Mouse (Mus musculus) layer of hippocampus, adult 11-12 months (tissue): ENCODE measurements around the gene Btbd9.

Experiments used
- DNase-seq: peaks from one replicate; pipeline ENCODE4 v3.0.0; 2022; ENCODE audit warnings: low spot score

The Btbd9 gene

GRCm38 (mm10) chr17:30598300-30598699, 22.0 kb upstream of the Btbd9 start:
- DNase-seq, result no peak

DNA sequence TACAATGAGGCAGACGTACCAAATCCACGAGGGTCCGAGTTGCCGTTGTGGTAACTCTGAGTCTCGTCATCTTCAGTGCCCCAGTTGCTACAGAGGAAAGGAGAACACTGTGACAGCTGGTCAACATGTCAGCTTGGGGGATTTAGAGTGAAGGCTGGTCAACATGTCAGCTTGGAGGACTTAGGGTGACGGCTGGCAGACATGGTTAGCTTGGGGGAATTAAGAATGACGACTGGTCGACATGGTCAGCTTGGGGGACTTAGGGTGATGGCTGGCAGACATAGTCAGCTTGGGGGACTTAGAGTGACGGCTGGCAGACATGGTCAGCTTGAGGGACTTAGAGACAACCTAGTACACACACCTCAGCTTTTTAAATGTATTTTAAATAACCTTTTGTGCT, 21.5 kb upstream of the Btbd9 start:
- DNase-seq, result no peak

DNA sequence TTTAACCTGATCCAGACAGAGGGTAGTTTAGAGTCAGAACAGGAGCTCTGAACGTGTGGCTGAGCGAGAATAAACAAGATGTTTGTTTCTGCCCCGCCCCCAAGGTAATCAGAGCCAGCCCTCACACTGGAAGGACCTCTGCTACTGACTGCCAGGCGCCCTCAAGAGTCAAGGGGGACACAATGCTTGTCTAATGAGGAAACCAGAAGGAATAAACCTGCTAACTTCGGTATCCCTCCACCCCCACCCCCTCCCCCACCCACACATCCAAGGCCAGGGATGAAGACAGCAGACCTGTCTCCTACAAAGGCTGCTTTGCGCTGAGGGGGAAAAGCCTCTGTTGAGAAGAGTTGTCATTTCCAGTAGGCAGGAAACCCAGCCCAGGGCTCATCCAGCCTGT, 18.6 kb upstream of the Btbd9 start:
- no peak for DNase-seq

GRCm38 (mm10) chr17:30594407-30594806, 18.1 kb upstream of the Btbd9 start:
- DNase-seq, result no peak

- DNase-seq, result peak; percentile 77
Measured at GRCm38 (mm10) chr17:30590417-30591198, 14.3 kb upstream of the Btbd9 start.

GRCm38 (mm10) chr17:30583258-30584001, 7.1 kb upstream of the Btbd9 start:
- DNase-seq, result peak; percentile 66

DNA sequence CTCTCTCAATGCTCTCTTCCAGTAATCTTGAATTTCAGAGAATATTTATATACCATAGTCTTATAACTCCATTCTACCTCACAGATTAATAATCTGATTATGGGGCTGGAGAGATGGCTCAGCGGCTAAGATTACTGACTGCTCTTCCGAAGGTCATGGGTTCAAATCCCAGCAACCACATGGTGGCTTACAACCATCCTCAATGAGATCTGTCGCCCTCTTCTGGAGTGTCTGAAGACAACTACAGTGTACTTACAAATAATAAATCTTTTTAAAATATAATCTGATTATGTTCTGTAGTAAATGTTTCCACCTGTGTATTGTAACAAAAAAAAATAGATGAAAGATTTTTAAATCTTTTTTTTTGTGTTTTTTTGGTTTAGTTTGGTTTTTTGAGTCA, 6.0 kb upstream of the Btbd9 start:
- no peak for DNase-seq

GRCm38 (mm10) chr17:30581201-30581600, 4.9 kb upstream of the Btbd9 start:
- DNase-seq, result peak; percentile 92

GRCm38 (mm10) chr17:30580781-30581180, 4.5 kb upstream of the Btbd9 start:
- peak; percentile 60 for DNase-seq

- no peak for DNase-seq
Measured at GRCm38 (mm10) chr17:30576946-30577345, 658 bp upstream of the Btbd9 start.

- DNase-seq, result peak; percentile 59
Measured at GRCm38 (mm10) chr17:30575121-30575904, 975 bp downstream of the Btbd9 start.

- DNase-seq, result no peak
Measured at GRCm38 (mm10) chr17:30574783-30575075, 1.6 kb downstream of the Btbd9 start.

DNA sequence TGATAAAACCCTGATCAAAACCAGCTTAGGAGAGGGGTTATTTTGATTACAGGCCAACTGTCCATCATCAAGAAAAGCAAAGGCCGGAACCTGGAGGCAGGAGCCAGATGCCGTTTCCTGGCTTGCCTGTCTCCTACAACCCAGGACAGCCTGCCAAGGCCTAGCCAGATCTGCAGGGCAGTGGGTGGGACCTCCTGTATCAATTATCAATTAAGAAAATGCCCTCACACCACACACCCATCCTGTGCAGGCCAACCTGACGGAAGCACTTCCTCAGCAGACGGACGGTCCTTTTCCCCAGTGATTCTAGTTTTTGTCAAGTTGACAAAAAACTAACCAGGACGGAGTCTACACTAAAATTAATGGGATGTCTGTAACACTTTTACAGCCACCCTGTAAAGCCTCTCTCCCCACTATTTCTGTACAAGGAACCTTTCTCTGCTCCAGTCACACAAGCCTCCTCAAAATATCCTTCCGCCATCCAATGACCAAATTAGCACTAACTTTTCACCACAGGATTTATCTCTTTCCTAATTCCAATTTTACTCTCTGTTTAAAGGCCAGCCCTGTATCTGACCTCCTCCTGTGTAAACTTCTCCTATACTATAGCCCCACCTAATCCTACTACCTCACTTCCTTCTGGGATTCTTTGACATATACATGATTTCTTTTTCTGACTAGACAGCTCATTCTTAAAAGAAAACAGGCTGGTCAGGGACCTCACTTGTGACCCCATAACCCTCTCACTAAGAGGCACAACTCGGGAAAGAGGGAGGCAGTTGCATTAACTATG, 2.1 kb downstream of the Btbd9 start:
- DNase-seq, result no peak

GRCm38 (mm10) chr17:30570971-30571370, 5.3 kb downstream of the Btbd9 start:
- DNase-seq, result no peak

DNA sequence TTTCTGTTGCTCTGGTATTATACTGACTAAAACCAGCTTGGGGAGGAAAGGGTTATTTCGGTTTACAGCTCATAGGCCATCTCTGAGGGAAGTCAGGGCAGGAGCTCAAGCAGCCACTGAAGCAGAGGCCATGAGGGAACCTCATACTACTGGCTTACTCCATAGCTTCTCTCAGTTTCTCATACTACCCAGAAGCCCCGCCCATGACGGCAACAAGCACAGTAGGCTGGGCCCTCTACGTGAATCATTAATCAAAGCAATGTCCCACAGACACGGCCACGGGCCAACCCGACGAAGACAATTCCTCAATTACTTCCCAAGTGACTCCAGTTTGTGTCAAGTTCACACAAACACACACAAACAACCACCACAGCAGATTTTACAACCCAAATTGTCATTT, 6.1 kb downstream of the Btbd9 start:
- DNase-seq, result no peak

- DNase-seq, result no peak
Measured at GRCm38 (mm10) chr17:30568473-30568872, 7.8 kb downstream of the Btbd9 start.

GRCm38 (mm10) chr17:30564971-30565370, 11.3 kb downstream of the Btbd9 start:
- no peak for DNase-seq

DNA sequence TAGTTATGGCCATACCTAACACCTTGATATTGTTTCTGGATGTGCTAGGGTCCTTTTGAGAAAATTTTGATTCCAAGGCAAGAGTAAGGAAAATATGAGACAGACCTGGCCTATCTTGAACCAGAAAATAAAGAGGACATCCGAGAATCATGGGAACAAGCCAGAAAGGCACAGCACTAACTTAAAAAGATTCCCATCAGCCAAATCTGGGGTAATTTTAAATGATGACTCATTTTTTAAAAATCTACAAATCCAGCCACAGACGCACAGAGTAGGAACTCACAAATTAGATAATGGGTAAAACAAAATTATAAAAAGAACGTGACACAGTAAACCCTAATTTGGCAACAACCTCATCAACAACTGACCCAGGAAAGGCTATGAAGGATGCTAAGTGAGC, 11.9 kb downstream of the Btbd9 start:
- DNase-seq, result no peak

GRCm38 (mm10) chr17:30563484-30564075, 12.7 kb downstream of the Btbd9 start:
- no peak for DNase-seq

DNA sequence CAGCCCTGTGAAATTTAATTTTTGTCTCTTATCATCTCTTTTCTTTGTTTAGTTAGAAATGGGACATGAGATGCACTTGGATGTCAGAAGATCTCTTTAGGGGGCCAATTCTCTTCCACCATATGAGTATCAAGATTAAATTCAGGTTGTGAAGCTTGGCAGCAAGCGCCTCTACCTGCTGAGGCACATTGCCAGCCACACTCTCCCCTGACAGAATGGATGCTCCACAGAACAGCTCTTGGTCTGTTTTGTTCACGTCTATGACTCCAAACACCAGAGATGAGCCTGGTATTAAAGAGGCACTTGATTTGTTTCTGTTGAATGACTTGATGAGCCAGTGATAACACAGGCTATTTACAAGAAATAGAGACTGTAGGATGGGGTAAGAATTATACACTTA, 13.5 kb downstream of the Btbd9 start:
- no peak for DNase-seq

- DNase-seq, result peak; percentile 73
Measured at GRCm38 (mm10) chr17:30559536-30559935, 16.8 kb downstream of the Btbd9 start.

GRCm38 (mm10) chr17:30558623-30559022, 17.7 kb downstream of the Btbd9 start:
- DNase-seq, result no peak
